Mouse (Mus musculus) lung, postnatal 0 days (tissue): ENCODE data around the gene Asxl1. TPM values are rescaled to one million over a fixed set of nuclear protein-coding genes. Genes with fewer than 3 reads are reported as not detected.

Source experiments
- ATAC-seq: fragments of 200-750 bp; cut with Nextera tagmentation; 2 replicates; pipeline ENCODE4 v1.8.0; 2017; ENCODE audit warnings: moderate library complexity
- DNase-seq: peaks from one replicate; pipeline ENCODE4 v3.0.0-alpha.2; 2016; ENCODE audit warnings: low spot score
- H3K27ac ChIP-seq: fragments of 300-500 bp; sonication (generic); 2 replicates; pipeline ENCODE4 v1.5.1; 2014; ENCODE audit warnings: antibody characterized with exemption, mild to moderate bottlenecking, low read length, mixed read lengths
- H3K27me3 ChIP-seq: fragments of 300-500 bp; sonication (generic); replicated peaks from 2 replicates; pipeline ENCODE4 v1.6.1; 2014; ENCODE audit warnings: low read length, mixed read lengths; ENCODE audit not compliant: insufficient read depth
- H3K36me3 ChIP-seq: fragments of 300-500 bp; sonication (generic); 2 replicates; pipeline ENCODE4 v1.6.1; 2014; ENCODE audit warnings: low read length, mixed read lengths; ENCODE audit not compliant: insufficient read depth
- H3K4me1 ChIP-seq: fragments of 300-500 bp; sonication (generic); 2 replicates; pipeline ENCODE4 v1.6.1; 2014; ENCODE audit warnings: antibody characterized with exemption, low read depth, low read length, mixed read lengths; ENCODE audit not compliant: insufficient read depth
- H3K4me2 ChIP-seq: fragments of 300-500 bp; sonication (generic); replicated peaks from 2 replicates; pipeline ENCODE4 v1.6.1; 2014; ENCODE audit warnings: low read depth, mild to moderate bottlenecking, low read length, moderate library complexity, mixed read lengths
- H3K4me3 ChIP-seq: fragments of 300-500 bp; sonication (generic); 2 replicates; pipeline ENCODE4 v1.5.1; 2014; ENCODE audit warnings: low read depth, low read length
- H3K9ac ChIP-seq: fragments of 300-500 bp; sonication (generic); replicated peaks from 2 replicates; pipeline ENCODE4 v1.6.1; 2014; ENCODE audit warnings: low read depth, mild to moderate bottlenecking
- H3K9me3 ChIP-seq: fragments of 300-500 bp; sonication (generic); 2 replicates; pipeline ENCODE4 v1.6.1; 2016; ENCODE audit warnings: low read length, mixed read lengths
- CTCF ChIP-seq: IDR thresholded peaks from 2 replicates; pipeline ENCODE4 v1.5.1; 2016; ENCODE audit warnings: antibody characterized with exemption, mild to moderate bottlenecking
- EP300 ChIP-seq: IDR thresholded peaks from 2 replicates; pipeline ENCODE4 v1.6.1; 2016; ENCODE audit warnings: antibody characterized with exemption, mild to moderate bottlenecking, control low read depth
- WGBS: fragments of 180-500 bp; shearing (Covaris S2); extraction: QIAGEN DNeasy Blood & Tissue Kit; methylation state at CpG from one replicate; pipeline ENCODE4 v1.1.7; 2014; 5-methylcytosine and 5-hydroxymethylcytosine counted together
- polyA plus RNA-seq: library from polyadenylated mRNA; unstranded; fragments of >200 nt; fragmentation: Nextera tagmentation; extraction: Ambion mirVana; gene quantifications from 2 replicates; pipeline ENCODE4 v1.2.1, GENCODE M21; 2015

The Asxl1 gene
- polyA plus RNA-seq, 1 experiment from 2014 or later, result 10.3 TPM

- Histone ChIP-seq H3K9ac (no peak overlapping the region), H3K36me3 (no peaks in the 10 kb centered on the region), H3K27ac (peak overlapping the region; percentile 20; the same call in 1 of the 2 replicates), H3K4me1 (peaks cover 10% of the 10 kb centered on the region; the same call in 1 of the 2 replicates), H3K4me3 (no peak overlapping the region), H3K27me3 (no peaks in the 10 kb centered on the region), H3K4me2 (no peak overlapping the region), H3K9me3 (no peaks in the 10 kb centered on the region)
- peak; percentile 75 for DNase-seq
- peak; percentile 61 for ATAC-seq
- 67% methylated on average over 9 of the region's 9 CpGs for WGBS
- TF ChIP-seq EP300 (0 out of 2 replicates have a peak, but pooled peaks have one; percentile 41), CTCF (0 out of 2 replicates have a peak, but pooled peaks have one; percentile 12)
These were observed 7.0 kb upstream of the Asxl1 start for GRCm38 (mm10) chr2:153338361-153339350.

- no peaks in the 10 kb centered on the region for H3K9me3 ChIP-seq
- H3K27ac ChIP-seq, result no peak overlapping the region
- H3K4me3 ChIP-seq, result no peak overlapping the region
- no peak overlapping the region for H3K9ac ChIP-seq
- WGBS, result 76% methylated on average over 6 of the region's 6 CpGs
- no peaks in the 10 kb centered on the region for H3K36me3 ChIP-seq
- peaks cover 10% of the 10 kb centered on the region; the same call in 1 of the 2 replicates for H3K4me1 ChIP-seq
- no peaks in the 10 kb centered on the region for H3K27me3 ChIP-seq
- H3K4me2 ChIP-seq, result no peak overlapping the region
- ATAC-seq, result no peak
- DNase-seq, result no peak
- TF ChIP-seq CTCF (no peak), EP300 (no peak)
These were observed 3.5 kb upstream of the Asxl1 start for GRCm38 (mm10) chr2:153342166-153342565.

GRCm38 (mm10) chr2:153342602-153343001, 3.0 kb upstream of the Asxl1 start:
- H3K4me2 ChIP-seq, result no peak overlapping the region
- WGBS, result 56% methylated on average over 3 of the region's 3 CpGs

GRCm38 (mm10) chr2:153343191-153343590, 2.4 kb upstream of the Asxl1 start:
- Histone ChIP-seq H3K9me3 (no peaks in the 10 kb centered on the region), H3K4me1 (peaks cover 2% of the 10 kb centered on the region; the same call in 1 of the 2 replicates), H3K27ac (no peak overlapping the region; the same call in 1 of the 2 replicates), H3K9ac (no peak overlapping the region), H3K4me3 (no peak overlapping the region), H3K4me2 (no peak overlapping the region), H3K36me3 (no peaks in the 10 kb centered on the region), H3K27me3 (no peaks in the 10 kb centered on the region)
- ATAC-seq (no peak), DNase-seq (peak; percentile 52)
- TF ChIP-seq EP300 (no peak), CTCF (no peak)

More at GRCm38 (mm10) chr2:153342602-153343001, 3.0 kb upstream of the Asxl1 start:
- TF ChIP-seq CTCF (no peak), EP300 (no peak)
- Histone ChIP-seq H3K27me3 (no peaks in the 10 kb centered on the region), H3K36me3 (no peaks in the 10 kb centered on the region), H3K4me1 (peaks cover 8% of the 10 kb centered on the region; the same call in 1 of the 2 replicates), H3K9me3 (no peaks in the 10 kb centered on the region), H3K9ac (no peak overlapping the region), H3K4me3 (no peak overlapping the region), H3K27ac (no peak overlapping the region)
- DNase-seq (no peak), ATAC-seq (no peak)

GRCm38 (mm10) chr2:153345071-153345453, 567 bp upstream of the Asxl1 start:
- H3K27ac ChIP-seq, result peak overlapping the region; percentile 78
- H3K4me1 ChIP-seq, result peaks cover 14% of the 10 kb centered on the region; the same call in 1 of the 2 replicates
- 3% methylated on average over 11 of the region's 11 CpGs for WGBS
- H3K9me3 ChIP-seq, result no peaks in the 10 kb centered on the region
- H3K9ac ChIP-seq, result peak overlapping the region; percentile 47
- H3K36me3 ChIP-seq, result no peaks in the 10 kb centered on the region
- DNase-seq (no peak), ATAC-seq (no peak)
- peak overlapping the region; percentile 98 for H3K4me3 ChIP-seq
- TF ChIP-seq EP300 (no peak), CTCF (no peak)
- H3K27me3 ChIP-seq, result no peaks in the 10 kb centered on the region
- H3K4me2 ChIP-seq, result peak overlapping the region; percentile 56
